Mouse (Mus musculus): ENCODE data around the gene Tubgcp2. TPM values are rescaled to one million over a fixed set of nuclear protein-coding genes. Genes with fewer than 3 reads are reported as not detected.

Gene Tubgcp2
- total and polyA plus RNA-seq, 3 experiments, result 27.1 to 43.6 TPM; not detected in 1

- TF ChIP-seq ZNF384 (IDR thresholded peaks at IDR 0.05; ENCODE audit: low read depth, low read length), result 0 out of 2 replicates have a peak, but pooled peaks have one; percentile 8
- TF ChIP-seq EP300 (IDR thresholded peaks at IDR 0.05; ENCODE audit: low read depth in 1 of 2, low read length in 2 of 2), result no peak
- DNase-seq (ENCODE audit: low read depth, low spot score), result peak; percentile 22
- Histone ChIP-seq H3K4me3 (ENCODE audit: control insufficient read depth in 1 of 2, insufficient read depth in 1 of 2, low read depth in 2 of 2, low read length in 2 of 2) (no peak overlapping the region), H3K27ac (ENCODE audit: control insufficient read depth, low read depth, low read length) (no peak overlapping the region), H3K4me1 (ENCODE audit: control insufficient read depth in 1 of 2, insufficient read depth in 2 of 2, low read length in 2 of 2) (peaks cover 0 to 29% of the 10 kb centered on the region in 2 experiments; a peak in 3 of 4 replicates), H3K36me3 (ENCODE audit: control insufficient read depth in 1 of 2, insufficient read depth in 2 of 2, low read length in 2 of 2) (peaks cover 0 to 14% of the 10 kb centered on the region in 2 experiments; a peak in 2 of 4 replicates), H3K9ac (ENCODE audit: control insufficient read depth, low read depth, low read length, poor library complexity, severe bottlenecking) (no peak overlapping the region), H3K27me3 (ENCODE audit: control insufficient read depth in 1 of 2, insufficient read depth in 2 of 2, low read length in 2 of 2) (no peaks in the 10 kb centered on the region), H3K79me2 (ENCODE audit: control insufficient read depth, insufficient read depth, low read length, poor library complexity) (no peaks in the 10 kb centered on the region), H3K9me3 (replicated peaks; ENCODE audit: insufficient read depth, low read length) (no peaks in the 10 kb centered on the region)
Measured at GRCm38 (mm10) chr7:139970216-139970919, 66.1 kb downstream of the Tubgcp2 start.

GRCm38 (mm10) chr7:139969348-139970130 is 66.9 kb downstream of the Tubgcp2 start:
- Histone ChIP-seq H3K27me3 (ENCODE audit: control insufficient read depth in 1 of 2, insufficient read depth in 2 of 2, low read length in 2 of 2) (no peaks in the 10 kb centered on the region), H3K27ac (ENCODE audit: control insufficient read depth, low read depth, low read length) (no peak overlapping the region), H3K36me3 (ENCODE audit: control insufficient read depth in 1 of 2, insufficient read depth in 2 of 2, low read length in 2 of 2) (peaks cover 0 to 14% of the 10 kb centered on the region in 2 experiments; a peak in 2 of 4 replicates), H3K4me1 (ENCODE audit: control insufficient read depth in 1 of 2, insufficient read depth in 2 of 2, low read length in 2 of 2) (peaks cover 0 to 25% of the 10 kb centered on the region in 2 experiments; a peak in 3 of 4 replicates), H3K4me3 (ENCODE audit: control insufficient read depth in 1 of 2, insufficient read depth in 1 of 2, low read depth in 2 of 2, low read length in 2 of 2) (peak overlapping the region in 1 of 2 experiments; percentile 11; a peak in 1 of 4 replicates), H3K9me3 (replicated peaks; ENCODE audit: insufficient read depth, low read length) (no peaks in the 10 kb centered on the region), H3K9ac (ENCODE audit: control insufficient read depth, low read depth, low read length, poor library complexity, severe bottlenecking) (peak overlapping the region; percentile 45; the same call in 1 of the 2 replicates), H3K79me2 (ENCODE audit: control insufficient read depth, insufficient read depth, low read length, poor library complexity) (no peaks in the 10 kb centered on the region)
- DNase-seq (ENCODE audit: low read depth, low spot score), result peak; percentile 88
- TF ChIP-seq SMC3 (IDR thresholded peaks at IDR 0.05; ENCODE audit: low read depth, low read length), result peak; percentile 82
- no peak for TF ChIP-seq CHD1 (IDR thresholded peaks at IDR 0.05; ENCODE audit: low read depth, low read length)
- peak; percentile 80 for TF ChIP-seq RAD21 (IDR thresholded peaks at IDR 0.05; ENCODE audit: low read depth, low read length)
- TF ChIP-seq USF2 (IDR thresholded peaks at IDR 0.05; ENCODE audit: borderline replicate concordance in 1 of 2, insufficient read depth in 1 of 2, low read depth in 1 of 2, low read length in 2 of 2), result no peak
- no peak for TF ChIP-seq GATA1 (IDR thresholded peaks at IDR 0.05; ENCODE audit: low read depth, low read length)
- TF ChIP-seq ZC3H11A (IDR thresholded peaks at IDR 0.05; ENCODE audit: low read depth, low read length), result peak; percentile 74
- TF ChIP-seq GABPA (IDR thresholded peaks at IDR 0.05; ENCODE audit: low read depth, low read length), result no peak
- peak; percentile 100 for TF ChIP-seq JUND (IDR thresholded peaks at IDR 0.05; ENCODE audit: low read depth, low read length)
- TF ChIP-seq MYC (IDR thresholded peaks at IDR 0.05; ENCODE audit: low read depth, low read length), result 0 out of 2 replicates have a peak, but pooled peaks have one; percentile 40
- TF ChIP-seq TBP (IDR thresholded peaks at IDR 0.05; ENCODE audit: low read depth, low read length), result 0 out of 2 replicates have a peak, but pooled peaks have one; percentile 14
- peak; percentile 75 to 82 (median 81) for TF ChIP-seq CTCF (IDR thresholded peaks at IDR 0.05 in 2 of 3, conservative IDR thresholded peaks at IDR 0.05 in 1 of 3; ENCODE audit: control insufficient read depth in 1 of 3, insufficient read depth in 1 of 3, low read depth in 2 of 3, low read length in 3 of 3, poor library complexity in 1 of 3, severe bottlenecking in 1 of 3)
- TF ChIP-seq MEF2A (IDR thresholded peaks at IDR 0.05; ENCODE audit: extremely low read depth, insufficient replicate concordance, low read depth, low read length, poor library complexity, severe bottlenecking), result no peak
- peak; percentile 85; the same call in 1 of the 2 replicates for TF ChIP-seq MAZ (IDR thresholded peaks at IDR 0.05; ENCODE audit: low read depth, low read length)
- TF ChIP-seq EP300 (IDR thresholded peaks at IDR 0.05; ENCODE audit: low read depth in 1 of 2, low read length in 2 of 2), result no peak
- TF ChIP-seq NELFE (IDR thresholded peaks at IDR 0.05; ENCODE audit: low read depth, low read length), result no peak
- 0 out of 2 replicates have a peak, but pooled peaks have one; percentile 36 for TF ChIP-seq HCFC1 (IDR thresholded peaks at IDR 0.05; ENCODE audit: low read depth, low read length)
- TF ChIP-seq SIN3A (IDR thresholded peaks at IDR 0.05; ENCODE audit: low read length), result 0 out of 2 replicates have a peak, but pooled peaks have one; percentile 20
